Mouse (Mus musculus) cerebellum, postnatal 4 days (tissue): ENCODE results near the gene Psma3.
"Not testable (repeated sequence)": the region's sequence is repeated elsewhere in the genome, so short reads cannot be mapped to it uniquely, and the experiment has no call there.

ENCODE experiments used
- DNase-seq, 2 experiments: peaks; one replicate each; pipeline ENCODE4 v3.0.0; 2022; ENCODE audit warnings: low spot score in 2 of 2, mixed read lengths in 1 of 2

Psma3 gene

DNA sequence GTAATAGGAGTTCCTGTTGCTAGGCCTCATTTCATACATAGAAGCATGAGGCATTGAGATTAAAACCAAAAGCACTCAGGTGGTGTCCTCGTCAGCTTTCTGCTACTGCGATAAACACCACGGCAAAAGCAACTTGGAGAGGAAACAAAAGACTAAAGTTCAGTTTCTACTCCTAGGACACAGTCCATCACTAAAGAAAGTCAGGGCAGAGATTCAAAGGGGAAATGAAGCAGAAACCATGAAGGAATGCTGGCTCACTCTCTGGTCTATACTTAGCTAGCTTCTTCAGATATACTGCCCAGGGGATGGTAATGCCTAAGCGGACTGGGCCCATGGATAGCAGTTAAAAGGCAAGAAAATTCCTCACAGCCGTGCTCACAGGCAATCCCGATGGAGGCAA is 27.0 kb downstream of the Psma3 start:
- DNase-seq = no peak

DNA sequence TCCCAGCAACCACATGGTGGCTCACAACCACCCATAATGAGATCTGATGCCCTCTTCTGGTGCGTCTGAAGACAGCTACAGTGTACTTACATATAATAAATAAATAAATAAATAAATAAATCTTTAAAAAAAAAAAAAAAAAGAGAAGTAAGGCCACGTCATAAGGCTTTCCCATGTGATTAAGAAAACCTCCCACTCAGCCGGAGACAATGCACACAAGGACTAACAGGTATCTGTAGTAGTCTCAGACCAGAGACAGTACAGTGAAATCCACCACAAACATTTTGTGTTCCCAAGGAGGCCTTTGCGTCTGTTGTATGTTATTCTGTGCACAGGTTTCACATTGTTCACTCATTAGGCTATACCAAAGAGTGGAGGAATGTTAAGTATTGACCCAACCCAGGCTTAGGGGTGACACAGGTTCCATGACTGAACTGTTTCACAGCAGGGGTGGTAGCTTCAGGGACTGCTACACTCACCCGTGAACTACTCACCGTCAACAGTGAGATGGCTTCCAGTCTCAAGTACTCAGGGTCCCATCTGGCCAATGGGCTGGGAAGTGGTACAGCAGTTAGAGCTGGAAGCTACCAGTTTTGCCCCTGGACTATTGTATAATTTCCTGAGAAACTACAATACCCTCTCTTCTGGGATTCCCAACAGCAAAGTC is 29.5 kb downstream of the Psma3 start:
- DNase-seq = no peak

- DNase-seq = no peak
Observed at GRCm38 (mm10) chr12:71006141-71006540, 31.7 kb downstream of the Psma3 start.

DNA sequence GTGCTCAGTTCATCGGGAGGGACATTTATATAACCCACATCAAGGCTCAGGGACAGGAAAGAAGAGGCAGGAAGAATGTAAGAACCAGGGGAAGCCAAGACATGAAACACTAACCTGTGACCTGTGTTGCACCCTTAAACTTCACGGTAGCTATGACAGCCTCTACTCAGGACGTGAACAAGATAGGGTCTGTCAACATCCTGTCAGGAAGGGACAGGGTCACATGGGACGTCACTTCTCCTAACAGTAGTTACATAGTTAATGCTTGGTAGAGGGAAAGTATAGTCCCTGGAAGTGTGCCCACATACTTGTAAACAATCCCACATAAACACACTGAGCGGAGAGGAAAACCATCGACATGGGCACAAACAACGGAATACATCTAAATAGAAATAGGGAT is 32.5 kb downstream of the Psma3 start:
- DNase-seq = no peak

DNA sequence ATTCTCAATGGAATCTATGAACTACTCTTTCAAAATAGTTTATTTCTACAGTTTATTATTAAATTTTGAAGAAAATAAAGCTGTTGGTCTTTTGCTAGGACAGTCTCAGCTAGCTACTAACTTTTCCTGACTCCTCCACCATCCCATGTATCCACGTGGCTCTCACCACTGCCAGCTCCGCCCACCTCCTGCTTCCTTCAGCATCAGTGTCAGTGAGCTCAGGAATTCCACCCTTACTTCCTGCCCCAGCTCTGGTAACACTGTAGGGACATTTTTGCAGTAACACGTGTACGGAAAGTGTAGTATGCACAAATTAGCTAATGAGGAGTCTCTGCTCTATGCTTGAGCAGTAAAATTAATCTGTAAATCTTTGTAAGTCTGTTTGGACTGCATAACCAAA is 35.3 kb downstream of the Psma3 start:
- DNase-seq = no peak

DNA sequence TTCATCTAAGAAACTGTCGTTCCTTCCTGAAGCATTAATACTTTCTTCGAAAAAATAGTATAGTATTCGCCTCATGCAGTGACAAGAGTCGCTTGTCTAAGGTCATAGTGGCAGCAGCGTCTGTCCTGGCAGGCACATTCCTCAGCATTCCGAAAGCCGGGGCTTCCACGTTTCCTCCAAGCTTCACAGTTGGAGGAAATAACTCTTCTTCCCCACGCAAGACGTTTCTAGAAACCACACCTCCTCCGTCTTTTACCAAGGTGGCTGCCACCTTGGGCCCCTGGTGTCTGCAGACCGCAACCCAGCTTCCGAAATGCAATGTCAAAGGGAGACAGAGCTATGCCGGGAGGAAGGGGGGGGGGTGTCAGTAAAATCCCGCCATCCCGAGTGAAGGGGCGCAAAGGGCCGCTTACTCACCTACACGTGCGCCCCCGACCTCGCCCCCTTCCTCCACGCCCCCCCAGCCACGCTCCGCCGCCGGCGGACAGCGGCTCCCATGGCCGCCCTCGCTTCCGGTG is 40.5 kb downstream of the Psma3 start:
- no peak for DNase-seq

- DNase-seq = peak; percentile 87 to 93
Observed at GRCm38 (mm10) chr12:71015363-71016210, 41.2 kb downstream of the Psma3 start, which contains the start of gene Arid4a. TSS of gene Arid4a (plus strand) at chr12:71015990.

DNA sequence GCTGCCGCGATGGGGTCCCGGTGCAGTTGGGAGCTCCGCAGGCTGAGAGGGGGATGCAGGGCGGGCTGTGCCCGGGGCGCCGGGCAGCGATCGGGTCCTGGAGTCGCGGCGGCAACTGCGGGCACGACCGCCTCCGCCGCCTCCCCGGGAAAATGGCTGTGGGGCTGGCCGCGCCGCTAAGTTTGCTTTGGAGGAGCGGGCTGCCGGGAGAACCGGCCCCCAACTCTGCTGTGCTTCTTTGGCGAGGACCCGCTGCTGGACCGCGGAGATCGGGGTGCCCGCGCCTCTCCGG is 41.7 kb downstream of the Psma3 start:
- DNase-seq = no peak

GRCm38 (mm10) chr12:71016503-71017241 is 42.3 kb downstream of the Psma3 start:
- DNase-seq = peak in 1 of 2 experiments; percentile 32

DNA sequence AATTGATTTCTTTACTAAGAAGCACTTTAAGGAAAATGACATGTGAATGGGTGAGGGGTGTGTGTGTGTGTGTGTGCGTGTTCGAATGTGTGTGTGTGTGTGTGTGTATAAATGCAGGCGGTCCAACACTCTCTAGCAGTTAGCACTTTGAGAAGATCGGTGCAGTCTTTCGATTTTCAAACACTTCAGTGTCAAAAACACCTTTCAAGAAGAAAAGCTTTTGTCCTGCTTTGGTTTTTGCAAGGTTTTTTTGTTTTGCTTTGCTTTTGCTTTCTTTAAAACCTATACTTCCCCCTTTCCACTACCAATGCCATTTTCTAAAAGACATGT is 42.8 kb downstream of the Psma3 start:
- no peak for DNase-seq

DNA sequence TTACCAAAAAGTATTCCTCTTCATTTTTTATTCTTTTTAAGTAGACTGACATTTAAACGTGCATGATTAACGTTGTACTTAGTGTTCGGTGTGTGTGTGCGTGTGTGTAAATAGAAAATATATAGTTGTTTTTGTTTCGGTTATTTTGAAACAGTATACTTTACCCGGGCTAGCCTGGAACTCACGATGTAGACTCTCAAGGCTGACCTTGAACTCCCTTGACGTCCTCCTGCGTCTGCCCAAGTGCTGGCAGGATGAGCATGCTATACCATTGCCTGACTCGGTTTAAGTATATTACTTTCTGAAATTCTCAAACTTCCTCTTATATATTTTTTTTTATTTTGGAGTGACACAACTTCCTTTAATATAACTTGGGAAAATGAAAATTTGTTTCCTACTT is 43.4 kb downstream of the Psma3 start:
- no peak for DNase-seq

DNA sequence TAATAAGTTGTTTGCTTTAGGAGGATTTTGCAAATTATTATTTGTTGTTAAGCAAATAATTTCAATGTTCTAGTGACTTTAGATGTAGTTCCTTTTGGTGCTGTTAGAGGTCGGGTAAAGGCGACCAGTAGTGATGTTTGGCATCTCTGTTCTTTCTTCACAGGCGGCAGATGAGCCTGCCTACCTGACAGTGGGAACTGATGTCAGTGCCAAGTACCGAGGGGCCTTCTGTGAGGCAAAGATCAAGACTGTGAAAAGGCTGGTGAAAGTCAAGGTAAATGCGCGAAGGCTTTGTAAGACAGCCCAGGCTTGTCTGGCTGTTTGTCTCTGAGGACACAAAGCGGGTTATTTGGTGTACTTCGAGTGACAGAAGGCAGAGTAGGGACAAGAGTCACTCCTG is 44.8 kb downstream of the Psma3 start:
- no peak for DNase-seq

- no peak for DNase-seq
Observed at GRCm38 (mm10) chr12:71024411-71024810, 50.0 kb downstream of the Psma3 start.

DNA sequence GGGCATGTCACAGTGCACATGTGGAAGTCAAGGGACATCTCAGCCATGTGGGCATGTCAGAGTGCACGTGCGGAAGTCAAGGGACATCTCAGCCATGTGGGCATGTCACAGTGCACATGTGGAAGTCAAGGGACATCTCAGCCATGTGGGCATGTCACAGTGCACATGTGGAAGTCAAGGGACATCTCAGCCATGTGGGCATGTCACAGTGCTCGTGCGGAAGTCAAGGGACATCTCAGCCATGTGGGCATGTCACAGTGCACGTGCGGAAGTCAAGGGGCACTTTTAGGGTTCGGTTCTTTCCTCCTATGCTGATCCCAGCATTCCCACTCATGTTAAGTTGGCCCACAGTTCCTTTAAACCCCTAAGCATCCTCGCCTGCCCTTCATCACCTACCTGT is 53.8 kb downstream of the Psma3 start:
- DNase-seq = not testable (repeated sequence)

- DNase-seq = no peak
Observed at GRCm38 (mm10) chr12:71030260-71030659, 55.8 kb downstream of the Psma3 start.

DNA sequence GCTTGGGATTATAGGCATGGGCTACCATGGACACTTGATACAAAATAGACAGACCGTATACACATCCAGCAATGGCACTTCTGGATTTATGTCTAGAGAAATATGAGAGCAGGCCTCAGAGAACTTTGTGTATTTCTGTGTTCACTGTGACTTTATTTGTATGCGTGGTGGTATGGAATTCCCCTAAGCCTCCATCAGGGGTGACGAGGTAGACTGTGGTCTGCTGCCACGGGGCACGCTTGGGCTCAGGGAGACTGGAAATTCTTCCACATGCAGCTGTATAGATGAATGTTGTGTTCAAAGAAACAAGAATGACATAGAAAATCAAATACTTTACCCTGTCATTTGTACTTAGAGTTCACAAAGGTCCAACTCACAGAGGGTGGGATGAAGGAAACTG is 56.3 kb downstream of the Psma3 start:
- DNase-seq = no peak

DNA sequence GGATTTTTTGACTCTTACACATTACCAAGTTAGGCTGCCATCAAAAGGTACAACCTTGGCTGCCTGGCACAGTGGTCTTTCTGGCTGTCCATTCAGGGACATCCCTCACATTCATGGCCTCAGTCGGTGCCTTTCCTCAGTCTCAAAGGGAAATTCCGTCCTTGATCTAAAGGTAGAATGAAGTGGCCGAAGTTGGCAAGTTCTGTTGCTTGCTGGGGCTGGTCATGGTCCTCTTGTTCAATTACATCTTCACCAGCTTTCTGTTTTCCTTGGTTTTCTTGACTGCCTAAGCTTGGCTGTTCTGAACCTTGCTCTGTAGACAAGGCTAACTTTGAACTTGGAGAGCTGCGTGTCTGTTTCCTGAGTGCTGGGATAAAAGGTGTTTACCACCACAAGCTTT is 61.4 kb downstream of the Psma3 start:
- DNase-seq = no peak

- no peak for DNase-seq
Observed at GRCm38 (mm10) chr12:71036729-71037404, 62.4 kb downstream of the Psma3 start.

- no peak for DNase-seq
Observed at GRCm38 (mm10) chr12:71040462-71040861, 66.0 kb downstream of the Psma3 start.

GRCm38 (mm10) chr12:71042451-71042850 is 68.0 kb downstream of the Psma3 start:
- DNase-seq = no peak

GRCm38 (mm10) chr12:71043571-71043970 is 69.2 kb downstream of the Psma3 start:
- DNase-seq = no peak

DNA sequence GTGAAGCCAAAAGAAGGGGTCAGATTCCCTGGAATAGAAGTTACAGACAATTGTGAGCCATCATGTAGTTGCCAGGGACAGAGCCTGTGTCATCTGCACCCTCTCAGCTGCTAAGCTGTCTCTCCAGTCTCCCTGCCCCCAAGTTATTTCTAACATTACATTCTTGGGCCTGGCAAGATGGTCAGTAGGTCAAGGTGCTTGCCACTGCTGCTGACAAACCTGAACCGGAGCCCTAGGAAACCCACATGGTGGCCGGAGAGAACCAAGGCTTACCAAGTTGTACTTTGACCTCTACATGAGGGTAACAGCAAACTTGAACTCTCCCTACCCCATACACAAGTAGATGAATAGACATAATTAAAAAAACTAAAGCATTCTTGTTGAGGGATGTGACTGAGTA is 70.1 kb downstream of the Psma3 start:
- no peak for DNase-seq
